Mouse (Mus musculus) hindbrain, embryonic 14.5 days (tissue): ENCODE measurements at regions not wholly inside any gene's neighbourhood (a gene's known extent, or its start where the extent isn't known, plus 50 kb on each side); places are given as distances from the start of the nearest gene placed in this dataset.

Experiments
- ATAC-seq: fragments of 200-750 bp; cut with Nextera tagmentation; 2 replicates; pipeline ENCODE4 v1.8.0; 2017; ENCODE audit warnings: moderate number of reproducible peaks, mild to moderate bottlenecking, moderate TSS enrichment, moderate library complexity; ENCODE audit not compliant: low FRiP score
- DNase-seq: peaks from one replicate; pipeline ENCODE4 v3.0.0-alpha.2; 2015; ENCODE audit warnings: low spot score
- H3K27ac ChIP-seq: fragments of 300-500 bp; sonication (generic); 2 replicates; pipeline ENCODE4 v1.5.1; 2014; ENCODE audit warnings: mild to moderate bottlenecking, moderate library complexity
- H3K27me3 ChIP-seq: fragments of 300-500 bp; sonication (generic); 2 replicates; pipeline ENCODE4 v1.6.1; 2014; ENCODE audit warnings: mild to moderate bottlenecking, low read length, mixed read lengths; ENCODE audit not compliant: control insufficient read depth, insufficient read depth
- H3K36me3 ChIP-seq: fragments of 300-500 bp; sonication (generic); replicated peaks from 2 replicates; pipeline ENCODE4 v1.6.1; 2014; ENCODE audit not compliant: control insufficient read depth, insufficient read depth
- H3K4me1 ChIP-seq: fragments of 300-500 bp; sonication (generic); replicated peaks from 2 replicates; pipeline ENCODE4 v1.6.1; 2014; ENCODE audit warnings: antibody characterized with exemption, low read length, mixed read lengths; ENCODE audit not compliant: control insufficient read depth, insufficient read depth
- H3K4me2 ChIP-seq: fragments of 300-500 bp; sonication (generic); replicated peaks from 2 replicates; pipeline ENCODE4 v1.6.1; 2014; ENCODE audit warnings: mild to moderate bottlenecking, moderate library complexity
- H3K4me3 ChIP-seq: fragments of 300-500 bp; sonication (generic); replicated peaks from 2 replicates; pipeline ENCODE4 v1.5.1; 2014; ENCODE audit warnings: mild to moderate bottlenecking, low read length
- H3K9ac ChIP-seq: fragments of 300-500 bp; sonication (generic); 2 replicates; pipeline ENCODE4 v1.6.1; 2014
- H3K9me3 ChIP-seq: fragments of 300-500 bp; sonication (generic); 2 replicates; pipeline ENCODE4 v1.6.1; 2016; ENCODE audit warnings: low read length; ENCODE audit not compliant: control insufficient read depth
- WGBS: fragments of 180-500 bp; shearing (Covaris S2); extraction: QIAGEN DNeasy Blood & Tissue Kit; methylation state at CpG from one replicate; pipeline ENCODE4 v1.1.7; 2014; 5-methylcytosine and 5-hydroxymethylcytosine counted together

- Histone ChIP-seq H3K9ac (no peak overlapping the region), H3K36me3 (no peaks in the 10 kb centered on the region), H3K4me1 (no peaks in the 10 kb centered on the region), H3K4me2 (no peak overlapping the region), H3K4me3 (no peak overlapping the region), H3K27ac (no peak overlapping the region), H3K27me3 (no peaks in the 10 kb centered on the region), H3K9me3 (no peaks in the 10 kb centered on the region)
- DNase-seq, result no peak
- no peak for ATAC-seq
- WGBS, result 81% methylated on average over 3 of the region's 3 CpGs
These were observed 200.5 kb upstream of the Map3k1 start for GRCm38 (mm10) chr13:112009288-112009687.

- Histone ChIP-seq H3K36me3 (no peaks in the 10 kb centered on the region), H3K4me2 (no peak overlapping the region), H3K4me1 (no peaks in the 10 kb centered on the region), H3K9ac (no peak overlapping the region), H3K9me3 (no peaks in the 10 kb centered on the region), H3K4me3 (no peak overlapping the region), H3K27me3 (no peaks in the 10 kb centered on the region), H3K27ac (no peak overlapping the region)
- ATAC-seq, result no peak
- WGBS, result 90% methylated on average over 8 of the region's 8 CpGs
- DNase-seq, result no peak
These were observed 201.7 kb upstream of the Map3k1 start for GRCm38 (mm10) chr13:112010464-112010863.

- Histone ChIP-seq H3K27ac (no peak overlapping the region), H3K4me1 (no peaks in the 10 kb centered on the region), H3K27me3 (no peaks in the 10 kb centered on the region), H3K36me3 (no peaks in the 10 kb centered on the region), H3K4me2 (no peak overlapping the region), H3K9ac (no peak overlapping the region), H3K9me3 (no peaks in the 10 kb centered on the region), H3K4me3 (no peak overlapping the region)
- no peak for DNase-seq
- ATAC-seq, result no peak
- WGBS, result 63% methylated on average over 1 of the region's 1 CpGs
These were observed 203.8 kb upstream of the Map3k1 start for GRCm38 (mm10) chr13:112012640-112013039.

- Histone ChIP-seq H3K27me3 (no peaks in the 10 kb centered on the region), H3K4me3 (no peak overlapping the region), H3K9me3 (no peaks in the 10 kb centered on the region), H3K4me1 (no peaks in the 10 kb centered on the region), H3K4me2 (no peak overlapping the region), H3K9ac (no peak overlapping the region), H3K27ac (no peak overlapping the region), H3K36me3 (no peaks in the 10 kb centered on the region)
- no peak for DNase-seq
- no peak for ATAC-seq
- 77% methylated on average over 3 of the region's 3 CpGs for WGBS
These were observed 206.3 kb upstream of the Map3k1 start for GRCm38 (mm10) chr13:112015083-112015482.

- Histone ChIP-seq H3K4me2 (no peak overlapping the region), H3K9ac (no peak overlapping the region)
- no peak for ATAC-seq
These were observed 207.5 kb upstream of the Map3k1 start for GRCm38 (mm10) chr13:112016280-112016679.

GRCm38 (mm10) chr13:112018497-112019281 lies 209.9 kb upstream of the Map3k1 start:
- no peak for ATAC-seq
- no peak overlapping the region for H3K4me2 ChIP-seq
- 92% methylated on average over 7 of the region's 7 CpGs for WGBS
- no peak overlapping the region for H3K9ac ChIP-seq
- H3K27me3 ChIP-seq, result no peaks in the 10 kb centered on the region
- DNase-seq, result no peak
- H3K36me3 ChIP-seq, result no peaks in the 10 kb centered on the region
- H3K4me1 ChIP-seq, result no peaks in the 10 kb centered on the region
- no peak overlapping the region for H3K27ac ChIP-seq
- no peaks in the 10 kb centered on the region for H3K9me3 ChIP-seq
- H3K4me3 ChIP-seq, result no peak overlapping the region

More at GRCm38 (mm10) chr13:112016280-112016679, 207.5 kb upstream of the Map3k1 start:
- DNase-seq, result no peak
- Histone ChIP-seq H3K36me3 (no peaks in the 10 kb centered on the region), H3K4me1 (no peaks in the 10 kb centered on the region), H3K4me3 (no peak overlapping the region), H3K27me3 (no peaks in the 10 kb centered on the region), H3K27ac (no peak overlapping the region), H3K9me3 (no peaks in the 10 kb centered on the region)

GRCm38 (mm10) chr13:112019575-112019974 lies 210.8 kb upstream of the Map3k1 start:
- no peaks in the 10 kb centered on the region for H3K9me3 ChIP-seq
- ATAC-seq, result no peak
- H3K4me3 ChIP-seq, result no peak overlapping the region
- H3K4me2 ChIP-seq, result no peak overlapping the region
- H3K36me3 ChIP-seq, result no peaks in the 10 kb centered on the region
- no peaks in the 10 kb centered on the region for H3K4me1 ChIP-seq
- H3K27me3 ChIP-seq, result no peaks in the 10 kb centered on the region
- WGBS, result 91% methylated on average over 5 of the region's 5 CpGs
- H3K27ac ChIP-seq, result no peak overlapping the region
- no peak overlapping the region for H3K9ac ChIP-seq
- DNase-seq, result no peak

GRCm38 (mm10) chr13:112023171-112023570 lies 214.4 kb upstream of the Map3k1 start:
- no peak overlapping the region for H3K9ac ChIP-seq
- no peak overlapping the region for H3K4me2 ChIP-seq
- no peaks in the 10 kb centered on the region for H3K9me3 ChIP-seq
- no peaks in the 10 kb centered on the region for H3K4me1 ChIP-seq
- ATAC-seq, result no peak
- H3K4me3 ChIP-seq, result no peak overlapping the region
- H3K27ac ChIP-seq, result no peak overlapping the region
- no peak for DNase-seq
- no peaks in the 10 kb centered on the region for H3K27me3 ChIP-seq
- no peaks in the 10 kb centered on the region for H3K36me3 ChIP-seq
- WGBS, result 42% methylated on average over 4 of the region's 4 CpGs

GRCm38 (mm10) chr13:112024667-112025585 lies 216.1 kb upstream of the Map3k1 start:
- no peak for ATAC-seq
- WGBS, result 76% methylated on average over 15 of the region's 15 CpGs

More at GRCm38 (mm10) chr13:112024667-112025585, 216.1 kb upstream of the Map3k1 start:
- Histone ChIP-seq H3K4me2 (no peak overlapping the region), H3K9me3 (no peaks in the 10 kb centered on the region), H3K9ac (no peak overlapping the region), H3K27me3 (no peaks in the 10 kb centered on the region), H3K36me3 (no peaks in the 10 kb centered on the region), H3K4me1 (no peaks in the 10 kb centered on the region), H3K4me3 (no peak overlapping the region), H3K27ac (no peak overlapping the region)
- DNase-seq, result no peak
